Mouse (Mus musculus) limb, embryonic 14.5 days (tissue): ENCODE data around the gene Sez6. TPM values are rescaled to one million over a fixed set of nuclear protein-coding genes. Genes with fewer than 3 reads are reported as not detected.

Source experiments
- ATAC-seq: fragments of 200-750 bp; cut with Nextera tagmentation; 2 replicates; pipeline ENCODE4 v1.8.0; 2017; ENCODE audit warnings: low read depth, moderate number of reproducible peaks, moderate TSS enrichment; ENCODE audit not compliant: low FRiP score
- DNase-seq: peaks from one replicate; pipeline ENCODE4 v3.0.0-alpha.2; 2015; ENCODE audit warnings: low spot score
- H3K27ac ChIP-seq: fragments of 300-500 bp; sonication (generic); replicated peaks from 2 replicates; pipeline ENCODE4 v1.5.1; 2014; ENCODE audit warnings: low read depth, mild to moderate bottlenecking, low read length, moderate library complexity, mixed read lengths
- H3K27me3 ChIP-seq: fragments of 300-500 bp; sonication (generic); 2 replicates; pipeline ENCODE4 v1.6.1; 2014; ENCODE audit warnings: low read length, mixed read lengths; ENCODE audit not compliant: control insufficient read depth, insufficient read depth
- H3K36me3 ChIP-seq: fragments of 300-500 bp; sonication (generic); 2 replicates; pipeline ENCODE4 v1.6.1; 2014; ENCODE audit warnings: mild to moderate bottlenecking, low read length, moderate library complexity, mixed read lengths; ENCODE audit not compliant: control insufficient read depth, insufficient read depth
- H3K4me1 ChIP-seq: fragments of 300-500 bp; sonication (generic); 2 replicates; pipeline ENCODE4 v1.6.1; 2014; ENCODE audit warnings: antibody characterized with exemption, low read length, mixed read lengths; ENCODE audit not compliant: control insufficient read depth, insufficient read depth
- H3K4me2 ChIP-seq: fragments of 300-500 bp; sonication (generic); replicated peaks from 2 replicates; pipeline ENCODE4 v1.6.1; 2014; ENCODE audit warnings: low read depth, mild to moderate bottlenecking, low read length, moderate library complexity; ENCODE audit not compliant: severe bottlenecking
- H3K4me3 ChIP-seq: fragments of 300-500 bp; sonication (generic); replicated peaks from 2 replicates; pipeline ENCODE4 v1.5.1; 2014; ENCODE audit warnings: low read length
- H3K9ac ChIP-seq: fragments of 300-500 bp; sonication (generic); 2 replicates; pipeline ENCODE4 v1.6.1; 2014; ENCODE audit warnings: mild to moderate bottlenecking, low read depth, low read length, moderate library complexity; ENCODE audit not compliant: severe bottlenecking
- H3K9me3 ChIP-seq: fragments of 300-500 bp; sonication (generic); 2 replicates; pipeline ENCODE4 v1.6.1; 2016; ENCODE audit warnings: low read length; ENCODE audit not compliant: control insufficient read depth
- POLR2A ChIP-seq: fragments of 200-500 bp; IDR thresholded peaks from 2 replicates; pipeline ENCODE4 v1.8.0; 2012; ENCODE audit warnings: inconsistent platforms, mild to moderate bottlenecking, moderate library complexity, borderline replicate concordance; ENCODE audit not compliant: insufficient read depth, insufficient read length; ENCODE audit errors: extremely low read depth
- WGBS: fragments of 180-500 bp; shearing (Covaris S2); extraction: QIAGEN DNeasy Blood & Tissue Kit; methylation state at CpG from one replicate; pipeline ENCODE4 v1.1.7; 2014; 5-methylcytosine and 5-hydroxymethylcytosine counted together
- polyA plus RNA-seq, 2 experiments: library from polyadenylated mRNA; depleted of rRNA in 1 of 2; stranded (reverse) in 1 of 2; unstranded in 1 of 2; fragments of >200 nt; fragmentation: Nextera tagmentation in 1 of 2; extraction: Ambion mirVana in 1 of 2; gene quantifications; 2 replicates each; pipeline versions ENCODE4 v1.2.1 to v1.2.3; 2012 to 2014

Sez6 gene
- polyA plus RNA-seq, 2 experiments: 1.2 to 1.4 TPM

- no peaks in the 10 kb centered on the region for H3K9me3 ChIP-seq
- no peak overlapping the region for H3K4me2 ChIP-seq
- H3K36me3 ChIP-seq: no peaks in the 10 kb centered on the region
- H3K4me3 ChIP-seq: no peak overlapping the region
- TF ChIP-seq POLR2A: no peak
- peaks cover 17% of the 10 kb centered on the region; the same call in 1 of the 2 replicates for H3K4me1 ChIP-seq
- no peak overlapping the region for H3K27ac ChIP-seq
- DNase-seq (no peak), ATAC-seq (no peak)
- H3K9ac ChIP-seq: no peak overlapping the region
- peaks cover 18% of the 10 kb centered on the region for H3K27me3 ChIP-seq
- WGBS: 43% methylated on average over 6 of the region's 6 CpGs
Observed at GRCm38 (mm10) chr11:77913505-77913904, 17.1 kb upstream of the Sez6 start.

- Histone ChIP-seq H3K36me3 (no peaks in the 10 kb centered on the region), H3K27ac (no peak overlapping the region), H3K4me1 (peaks cover 17% of the 10 kb centered on the region; the same call in 1 of the 2 replicates), H3K9me3 (no peaks in the 10 kb centered on the region), H3K4me2 (peak overlapping the region; percentile 36; the same call in 1 of the 2 replicates), H3K9ac (no peak overlapping the region; the same call in 1 of the 2 replicates), H3K27me3 (peaks cover 18% of the 10 kb centered on the region), H3K4me3 (peak overlapping the region; percentile 13; the same call in 1 of the 2 replicates)
- no peak for ATAC-seq
- WGBS: under 1% methylated on average over 32 of the region's 32 CpGs
- no peak for DNase-seq
- TF ChIP-seq POLR2A: no peak
Observed at GRCm38 (mm10) chr11:77914598-77915260, 15.9 kb upstream of the Sez6 start.

GRCm38 (mm10) chr11:77916741-77917140 is 13.9 kb upstream of the Sez6 start:
- Histone ChIP-seq H3K36me3 (no peaks in the 10 kb centered on the region), H3K27ac (no peak overlapping the region), H3K9me3 (no peaks in the 10 kb centered on the region), H3K4me3 (no peak overlapping the region), H3K4me2 (0 out of 2 replicates have a peak overlapping the region, but pooled peaks have one; percentile 25), H3K4me1 (peaks cover 17% of the 10 kb centered on the region; the same call in 1 of the 2 replicates), H3K9ac (no peak overlapping the region), H3K27me3 (peaks cover 18% of the 10 kb centered on the region)
- WGBS: 74% methylated on average over 4 of the region's 4 CpGs
- no peak for DNase-seq
- no peak for TF ChIP-seq POLR2A
- no peak for ATAC-seq

- no peaks in the 10 kb centered on the region for H3K9me3 ChIP-seq
- DNase-seq (peak; percentile 45), ATAC-seq (peak; percentile 19; the same call in 1 of the 2 replicates)
- WGBS: 5% methylated on average over 10 of the region's 10 CpGs
- peak overlapping the region; percentile 25; the same call in 1 of the 2 replicates for H3K4me2 ChIP-seq
- H3K27me3 ChIP-seq: peaks cover 18% of the 10 kb centered on the region
- H3K36me3 ChIP-seq: no peaks in the 10 kb centered on the region
- H3K27ac ChIP-seq: 0 out of 2 replicates have a peak overlapping the region, but pooled peaks have one; percentile 13
- no peak overlapping the region for H3K9ac ChIP-seq
- H3K4me1 ChIP-seq: peaks cover 17% of the 10 kb centered on the region; the same call in 1 of the 2 replicates
- TF ChIP-seq POLR2A: no peak
- H3K4me3 ChIP-seq: no peak overlapping the region
Observed at GRCm38 (mm10) chr11:77917166-77917565, 13.4 kb upstream of the Sez6 start.

GRCm38 (mm10) chr11:77923285-77923684 is 7.3 kb upstream of the Sez6 start:
- Histone ChIP-seq H3K27ac (no peak overlapping the region), H3K4me2 (no peak overlapping the region), H3K36me3 (no peaks in the 10 kb centered on the region), H3K4me1 (no peaks in the 10 kb centered on the region), H3K9ac (no peak overlapping the region), H3K9me3 (no peaks in the 10 kb centered on the region), H3K27me3 (no peaks in the 10 kb centered on the region), H3K4me3 (no peak overlapping the region)
- no peak for DNase-seq
- TF ChIP-seq POLR2A: no peak
- no peak for ATAC-seq
- 77% methylated on average over 4 of the region's 4 CpGs for WGBS
